Mouse (Mus musculus) retina, postnatal 1 day (tissue): Measurements from ENCODE around the gene Snx15.

Experiments used
- DNase-seq: peaks from one replicate; pipeline ENCODE4 v3.0.0-alpha.2; 2012

The Snx15 gene

GRCm38 (mm10) chr19:6069851-6070250 is 58.3 kb downstream of the Snx15 start:
- DNase-seq: no peak
